Mouse (Mus musculus): ENCODE results near the gene Jmjd8. TPM values are rescaled to one million over a fixed set of nuclear protein-coding genes. Genes with fewer than 3 reads are reported as not detected.

Jmjd8 gene
- polyA plus RNA-seq, 1 experiment: 10.8 TPM

DNA sequence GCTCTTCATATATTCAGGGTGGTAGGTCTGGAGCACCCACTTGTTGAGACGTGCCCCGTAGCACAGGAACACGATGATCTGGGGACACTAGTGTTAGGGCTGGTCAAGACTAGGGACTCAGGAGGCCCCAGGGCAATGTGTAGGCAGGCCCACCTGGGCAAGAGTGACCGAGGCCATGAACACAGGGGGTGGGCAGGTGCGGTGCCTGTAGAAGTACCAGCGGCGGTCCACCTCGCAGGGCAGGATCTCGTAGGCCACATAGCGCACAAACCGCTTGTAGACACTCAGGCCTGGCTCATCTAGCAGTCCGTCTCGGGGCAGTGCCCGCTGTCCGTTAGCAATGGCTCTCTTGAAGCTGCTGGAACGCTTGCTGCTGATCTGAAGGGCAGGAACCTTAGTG is 7.1 kb downstream of the Jmjd8 start:
- Histone ChIP-seq H3K36me3 (ENCODE audit: control insufficient read depth, insufficient read depth) (peaks cover 35% of the 10 kb centered on the region), H3K79me2 (ENCODE audit: control insufficient read depth, insufficient read depth) (peaks cover 42% of the 10 kb centered on the region), H3K79me3 (ENCODE audit: low read depth) (peaks cover 26% of the 10 kb centered on the region), H3ac (ENCODE audit: control insufficient read depth, insufficient read length, low read depth) (no peak overlapping the region), H3K4me3 (ENCODE audit: insufficient read depth, poor library complexity, severe bottlenecking) (no peak overlapping the region), H3K27me3 (ENCODE audit: control insufficient read depth, insufficient read depth, insufficient read length) (no peaks in the 10 kb centered on the region)
- TF ChIP-seq FOSL1 (IDR thresholded peaks at IDR 0.05; ENCODE audit: insufficient read depth, low read length, poor library complexity, severe bottlenecking): no peak
- TF ChIP-seq MYOG (IDR thresholded peaks at IDR 0.05; ENCODE audit: control insufficient read depth, extremely low read depth, insufficient read length): no peak
- no peak for TF ChIP-seq MAX (IDR thresholded peaks at IDR 0.05)
- TF ChIP-seq CTCF (IDR thresholded peaks at IDR 0.05; ENCODE audit: control insufficient read depth, insufficient read depth, insufficient read length): no peak
- TF ChIP-seq MYOD1 (IDR thresholded peaks at IDR 0.05; ENCODE audit: control insufficient read depth, insufficient read length, low read depth): no peak
- TF ChIP-seq CEBPB (IDR thresholded peaks at IDR 0.05; ENCODE audit: low read depth): no peak
- TF ChIP-seq USF1 (IDR thresholded peaks at IDR 0.05; ENCODE audit: low read depth): no peak

DNA sequence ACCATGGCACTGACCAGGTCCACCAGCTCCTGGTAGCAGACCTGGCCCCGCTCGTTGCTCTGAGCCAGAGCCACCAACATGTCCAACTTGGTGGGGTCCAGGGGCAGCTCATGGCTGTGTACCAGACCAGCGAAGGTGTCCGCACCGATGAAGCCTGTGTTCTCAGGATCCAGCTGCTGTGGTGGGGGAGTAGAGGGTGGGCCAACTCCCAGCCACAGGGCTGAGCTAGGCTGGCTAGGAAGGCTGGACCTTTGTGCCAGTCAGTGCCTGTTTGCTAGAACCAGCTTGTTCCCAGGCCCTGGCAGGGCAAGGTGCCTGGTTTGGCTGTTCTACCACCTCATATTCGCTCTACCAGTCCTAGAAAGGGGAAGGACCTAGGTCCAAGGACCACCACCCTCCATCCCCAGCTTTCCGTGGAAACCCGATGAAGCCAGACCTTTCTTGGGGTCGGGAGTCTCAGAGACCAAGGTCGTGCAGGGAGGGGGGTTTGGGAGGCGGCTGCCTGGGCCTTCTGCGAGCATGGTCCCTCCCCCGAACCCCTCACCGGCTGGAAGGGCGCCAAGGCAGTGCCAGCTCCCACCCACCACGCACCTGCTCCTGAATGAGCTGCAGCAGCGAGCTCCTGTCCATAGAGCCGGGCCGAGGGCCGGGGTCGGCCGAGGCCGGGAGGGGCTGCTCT is 7.9 kb downstream of the Jmjd8 start:
- Histone ChIP-seq H3K79me3 (ENCODE audit: low read depth) (peaks cover 19% of the 10 kb centered on the region), H3K36me3 (ENCODE audit: control insufficient read depth, insufficient read depth) (peaks cover 35% of the 10 kb centered on the region), H3K4me3 (ENCODE audit: insufficient read depth, poor library complexity, severe bottlenecking) (no peak overlapping the region), H3ac (ENCODE audit: control insufficient read depth, insufficient read length, low read depth) (no peak overlapping the region), H3K27me3 (ENCODE audit: control insufficient read depth, insufficient read depth, insufficient read length) (no peaks in the 10 kb centered on the region), H3K79me2 (ENCODE audit: control insufficient read depth, insufficient read depth) (peaks cover 35% of the 10 kb centered on the region)
- no peak for TF ChIP-seq CTCF (IDR thresholded peaks at IDR 0.05; ENCODE audit: control insufficient read depth, insufficient read depth, insufficient read length)
- no peak for TF ChIP-seq MYOD1 (IDR thresholded peaks at IDR 0.05; ENCODE audit: control insufficient read depth, insufficient read length, low read depth)
- TF ChIP-seq CEBPB (IDR thresholded peaks at IDR 0.05; ENCODE audit: low read depth): no peak
- TF ChIP-seq MYOG (IDR thresholded peaks at IDR 0.05; ENCODE audit: control insufficient read depth, extremely low read depth, insufficient read length): no peak
- no peak for TF ChIP-seq FOSL1 (IDR thresholded peaks at IDR 0.05; ENCODE audit: insufficient read depth, low read length, poor library complexity, severe bottlenecking)
- no peak for TF ChIP-seq USF1 (IDR thresholded peaks at IDR 0.05; ENCODE audit: low read depth)
- no peak for TF ChIP-seq MAX (IDR thresholded peaks at IDR 0.05)

GRCm38 (mm10) chr17:25837076-25837410 is 8.4 kb downstream of the Jmjd8 start, which contains the start of gene Rhbdl1:
Gene Rhbdl1, minus strand, starts transcription at chr17:25837295.
- no peak within 1 kb of the TSS for H3K4me3 ChIP-seq (ENCODE audit: insufficient read depth, poor library complexity, severe bottlenecking)
- peaks cover 32% of the 10 kb centered on the region for H3K79me2 ChIP-seq (ENCODE audit: control insufficient read depth, insufficient read depth)
- peaks cover 14% of the 10 kb centered on the region for H3K79me3 ChIP-seq (ENCODE audit: low read depth)
- peaks cover 39% of the 10 kb centered on the region for H3K36me3 ChIP-seq (ENCODE audit: control insufficient read depth, insufficient read depth)
- no peak within 1 kb of the TSS for H3ac ChIP-seq (ENCODE audit: control insufficient read depth, insufficient read length, low read depth)
- H3K27me3 ChIP-seq (ENCODE audit: control insufficient read depth, insufficient read depth, insufficient read length): no peaks in the 10 kb centered on the region
- TF ChIP-seq MYOD1 (IDR thresholded peaks at IDR 0.05; ENCODE audit: control insufficient read depth, insufficient read length, low read depth) (no peak), CEBPB (IDR thresholded peaks at IDR 0.05; ENCODE audit: low read depth) (no peak), CTCF (IDR thresholded peaks at IDR 0.05; ENCODE audit: control insufficient read depth, insufficient read depth, insufficient read length) (no peak), MYOG (IDR thresholded peaks at IDR 0.05; ENCODE audit: control insufficient read depth, extremely low read depth, insufficient read length) (no peak), MAX (IDR thresholded peaks at IDR 0.05) (no peak), USF1 (IDR thresholded peaks at IDR 0.05; ENCODE audit: low read depth) (no peak), FOSL1 (IDR thresholded peaks at IDR 0.05; ENCODE audit: insufficient read depth, low read length, poor library complexity, severe bottlenecking) (no peak)

GRCm38 (mm10) chr17:25837533-25837932 is 8.9 kb downstream of the Jmjd8 start:
- Histone ChIP-seq H3ac (ENCODE audit: control insufficient read depth, insufficient read length, low read depth) (no peak overlapping the region), H3K79me3 (ENCODE audit: low read depth) (peaks cover 9% of the 10 kb centered on the region), H3K4me3 (ENCODE audit: insufficient read depth, poor library complexity, severe bottlenecking) (no peak overlapping the region), H3K79me2 (ENCODE audit: control insufficient read depth, insufficient read depth) (peaks cover 32% of the 10 kb centered on the region), H3K27me3 (ENCODE audit: control insufficient read depth, insufficient read depth, insufficient read length) (no peaks in the 10 kb centered on the region), H3K36me3 (ENCODE audit: control insufficient read depth, insufficient read depth) (peaks cover 40% of the 10 kb centered on the region)
- TF ChIP-seq MYOG (IDR thresholded peaks at IDR 0.05; ENCODE audit: control insufficient read depth, extremely low read depth, insufficient read length) (no peak), MYOD1 (IDR thresholded peaks at IDR 0.05; ENCODE audit: control insufficient read depth, insufficient read length, low read depth) (no peak), CEBPB (IDR thresholded peaks at IDR 0.05; ENCODE audit: low read depth) (no peak), USF1 (IDR thresholded peaks at IDR 0.05; ENCODE audit: low read depth) (no peak), FOSL1 (IDR thresholded peaks at IDR 0.05; ENCODE audit: insufficient read depth, low read length, poor library complexity, severe bottlenecking) (no peak), MAX (IDR thresholded peaks at IDR 0.05) (no peak), CTCF (IDR thresholded peaks at IDR 0.05; ENCODE audit: control insufficient read depth, insufficient read depth, insufficient read length) (no peak)

DNA sequence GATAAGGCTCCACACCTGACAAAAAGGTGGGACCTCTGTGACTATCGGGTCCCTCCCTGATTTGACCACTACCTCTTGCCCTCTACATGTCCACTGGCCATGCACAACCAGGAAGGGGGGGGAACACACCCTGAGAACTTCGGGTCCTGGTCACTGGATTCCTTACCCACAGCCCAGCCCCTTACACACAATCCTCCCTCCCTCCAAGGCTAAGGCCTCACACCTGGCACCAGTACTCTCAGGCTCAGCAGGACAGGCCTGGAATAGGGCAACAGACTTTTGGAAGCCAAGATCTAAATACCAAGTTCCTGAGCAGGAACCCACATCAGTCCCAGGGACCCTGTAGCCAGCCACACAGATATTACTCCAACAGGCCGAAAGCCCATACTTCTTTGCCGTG is 10.2 kb downstream of the Jmjd8 start:
- H3ac ChIP-seq (ENCODE audit: control insufficient read depth, insufficient read length, low read depth): no peak overlapping the region
- H3K79me2 ChIP-seq (ENCODE audit: control insufficient read depth, insufficient read depth): peaks cover 36% of the 10 kb centered on the region
- peaks cover 40% of the 10 kb centered on the region for H3K36me3 ChIP-seq (ENCODE audit: control insufficient read depth, insufficient read depth)
- H3K4me3 ChIP-seq (ENCODE audit: insufficient read depth, poor library complexity, severe bottlenecking): no peak overlapping the region
- peaks cover 9% of the 10 kb centered on the region for H3K79me3 ChIP-seq (ENCODE audit: low read depth)
- H3K27me3 ChIP-seq (ENCODE audit: control insufficient read depth, insufficient read depth, insufficient read length): no peaks in the 10 kb centered on the region
- no peak for TF ChIP-seq MAX (IDR thresholded peaks at IDR 0.05)
- no peak for TF ChIP-seq CEBPB (IDR thresholded peaks at IDR 0.05; ENCODE audit: low read depth)
- no peak for TF ChIP-seq MYOG (IDR thresholded peaks at IDR 0.05; ENCODE audit: control insufficient read depth, extremely low read depth, insufficient read length)
- no peak for TF ChIP-seq USF1 (IDR thresholded peaks at IDR 0.05; ENCODE audit: low read depth)
- TF ChIP-seq FOSL1 (IDR thresholded peaks at IDR 0.05; ENCODE audit: insufficient read depth, low read length, poor library complexity, severe bottlenecking): no peak
- TF ChIP-seq CTCF (IDR thresholded peaks at IDR 0.05; ENCODE audit: control insufficient read depth, insufficient read depth, insufficient read length): no peak
- TF ChIP-seq MYOD1 (IDR thresholded peaks at IDR 0.05; ENCODE audit: control insufficient read depth, insufficient read length, low read depth): no peak
